Mouse (Mus musculus): Measurements from ENCODE around the gene Gm40193. TPM values are rescaled to one million over a fixed set of nuclear protein-coding genes. Genes with fewer than 3 reads are reported as not detected.

Gm40193 gene
- polyA plus RNA-seq, 1 experiment = not detected

- TF ChIP-seq POLR2A (IDR thresholded peaks at IDR 0.05; ENCODE audit: low read depth, low read length) = no peak
- 2% methylated on average over 29 of the region's 31 CpGs for WGBS
Observed at GRCm38 (mm10) chr11:70562995-70563469, 30.3 kb upstream of the Gm40193 start.

DNA sequence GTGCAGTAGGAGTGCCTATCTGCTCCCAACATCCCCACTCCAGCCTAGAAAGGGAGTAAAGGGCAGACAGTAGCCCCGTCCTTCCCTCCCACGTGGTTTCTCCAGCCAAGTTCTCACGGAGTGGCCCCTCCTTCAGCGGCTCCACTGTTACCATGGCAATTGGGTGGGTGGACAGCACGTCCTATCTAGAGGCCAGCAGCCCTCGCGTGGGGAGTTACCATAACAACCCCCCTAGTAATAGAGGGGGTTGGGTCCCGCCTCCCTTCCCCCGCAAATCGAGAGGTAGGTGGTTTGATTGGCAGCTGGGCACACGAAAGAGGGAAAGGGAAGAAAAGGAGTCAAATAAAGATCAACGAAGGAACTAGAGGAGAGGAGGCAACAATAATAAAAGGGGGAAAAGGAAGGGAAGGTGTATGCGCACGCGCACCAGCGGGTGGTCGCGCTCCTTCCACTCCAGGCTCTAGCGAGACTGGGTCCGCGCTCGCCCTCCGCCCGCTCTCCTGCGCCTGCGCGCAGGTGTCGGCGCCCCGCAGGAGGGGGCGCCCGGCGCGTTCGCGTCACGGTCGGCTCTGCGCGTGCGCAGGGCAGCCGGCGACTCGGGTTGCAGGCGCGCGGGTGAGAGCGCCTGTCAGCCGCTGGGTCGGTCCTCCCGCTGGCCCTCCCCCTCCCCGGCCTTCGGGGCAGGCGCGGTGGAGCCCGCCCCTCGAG lies 29.7 kb upstream of the Gm40193 start, which contains the start of gene Mink1:
TSS of gene Mink1 (plus strand) at position 595 of the 708 bp plus-strand sequence.
- Histone ChIP-seq H3K4me1 (ENCODE audit: control insufficient read depth, insufficient read depth, insufficient read length, low read length) (peaks cover 7% of the 10 kb centered on the region; the same call in 1 of the 2 replicates), H3K27ac (ENCODE audit: insufficient read depth, low read depth, low read length) (peak within 1 kb of the TSS; percentile 58), H3K4me3 (ENCODE audit: low read depth, low read length) (peak within 1 kb of the TSS; percentile 75), H3K36me3 (ENCODE audit: control insufficient read depth, insufficient read depth, low read length) (0 out of 2 replicates have a peak, but pooled peaks cover under 1% of the 10 kb centered on the region), H3K27me3 (ENCODE audit: control insufficient read depth, insufficient read depth, low read length) (no peaks in the 10 kb centered on the region)
- under 1% methylated on average over 57 of the region's 57 CpGs for WGBS
- TF ChIP-seq POLR2A (IDR thresholded peaks at IDR 0.05; ENCODE audit: low read depth, low read length) = peak; percentile 46
- no peak for TF ChIP-seq CTCF (IDR thresholded peaks at IDR 0.05; ENCODE audit: extremely low read depth, insufficient read length, insufficient replicate concordance, low read depth, low read length)

More at GRCm38 (mm10) chr11:70562995-70563469, 30.3 kb upstream of the Gm40193 start:
- Histone ChIP-seq H3K36me3 (ENCODE audit: control insufficient read depth, insufficient read depth, low read length) (no peaks in the 10 kb centered on the region), H3K27ac (ENCODE audit: insufficient read depth, low read depth, low read length) (peak overlapping the region; percentile 58), H3K4me3 (ENCODE audit: low read depth, low read length) (peak overlapping the region; percentile 75), H3K27me3 (ENCODE audit: control insufficient read depth, insufficient read depth, low read length) (no peaks in the 10 kb centered on the region), H3K4me1 (ENCODE audit: control insufficient read depth, insufficient read depth, insufficient read length, low read length) (peaks cover 7% of the 10 kb centered on the region; the same call in 1 of the 2 replicates)

DNA sequence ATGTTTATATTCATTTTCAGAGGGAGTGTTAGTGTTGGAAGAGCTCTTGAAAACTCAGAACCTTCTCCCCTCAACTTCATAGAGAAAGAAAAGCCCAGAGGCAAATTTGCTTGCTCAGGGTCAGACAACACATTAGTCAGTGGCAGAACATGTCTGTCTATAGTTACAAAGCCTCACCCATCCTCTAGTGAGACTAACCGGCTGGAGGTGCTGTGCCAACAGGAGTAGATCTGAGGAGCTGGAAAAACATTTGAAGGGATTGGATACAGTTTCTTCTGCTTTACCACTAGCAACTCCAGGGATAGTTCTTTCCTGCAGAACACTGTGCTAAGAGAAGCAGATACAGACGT lies 29.2 kb upstream of the Gm40193 start:
- peaks cover 5% of the 10 kb centered on the region for H3K36me3 ChIP-seq (ENCODE audit: control insufficient read depth, insufficient read depth, low read length)
- H3K4me3 ChIP-seq (ENCODE audit: low read depth, low read length) = peak overlapping the region; percentile 75
- WGBS = 5% methylated on average over 2 of the region's 2 CpGs
- no peaks in the 10 kb centered on the region for H3K27me3 ChIP-seq (ENCODE audit: control insufficient read depth, insufficient read depth, low read length)
- no peak overlapping the region for H3K27ac ChIP-seq (ENCODE audit: insufficient read depth, low read depth, low read length)
- peaks cover 7% of the 10 kb centered on the region; the same call in 1 of the 2 replicates for H3K4me1 ChIP-seq (ENCODE audit: control insufficient read depth, insufficient read depth, insufficient read length, low read length)
- TF ChIP-seq CTCF (IDR thresholded peaks at IDR 0.05; ENCODE audit: extremely low read depth, insufficient read length, insufficient replicate concordance, low read depth, low read length) = no peak
- TF ChIP-seq POLR2A (IDR thresholded peaks at IDR 0.05; ENCODE audit: low read depth, low read length) = no peak

DNA sequence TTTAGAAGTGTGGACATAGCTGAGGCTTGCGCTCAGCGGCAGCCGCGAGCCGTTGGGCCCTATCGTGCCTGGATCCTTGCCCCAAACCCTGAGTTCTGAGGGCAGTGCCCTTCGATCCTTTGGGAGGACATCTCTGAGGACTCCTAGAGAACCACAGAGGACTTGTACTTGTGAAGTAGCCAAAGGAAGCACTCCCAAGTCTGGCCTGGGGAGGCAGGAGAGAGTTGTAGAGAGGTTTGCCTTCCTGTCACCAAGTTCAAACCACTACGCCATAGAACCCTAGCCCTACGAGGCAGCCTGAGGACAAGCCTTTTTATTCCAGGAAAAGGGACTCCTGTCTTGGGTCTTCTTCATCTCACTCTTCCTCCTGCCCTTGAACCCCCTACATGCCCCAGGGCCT lies 24.8 kb upstream of the Gm40193 start:
- Histone ChIP-seq H3K27ac (ENCODE audit: insufficient read depth, low read depth, low read length) (no peak overlapping the region), H3K36me3 (ENCODE audit: control insufficient read depth, insufficient read depth, low read length) (peaks cover 15% of the 10 kb centered on the region), H3K4me1 (ENCODE audit: control insufficient read depth, insufficient read depth, insufficient read length, low read length) (no peaks in the 10 kb centered on the region; the same call in 1 of the 2 replicates), H3K27me3 (ENCODE audit: control insufficient read depth, insufficient read depth, low read length) (no peaks in the 10 kb centered on the region), H3K4me3 (ENCODE audit: low read depth, low read length) (no peak overlapping the region)
- WGBS = 90% methylated on average over 9 of the region's 9 CpGs
- TF ChIP-seq POLR2A (IDR thresholded peaks at IDR 0.05; ENCODE audit: low read depth, low read length) (no peak), CTCF (IDR thresholded peaks at IDR 0.05; ENCODE audit: extremely low read depth, insufficient read length, insufficient replicate concordance, low read depth, low read length) (0 out of 2 replicates have a peak, but pooled peaks have one; percentile 15)

GRCm38 (mm10) chr11:70553940-70554339 lies 21.2 kb upstream of the Gm40193 start:
- H3K36me3 ChIP-seq (ENCODE audit: control insufficient read depth, insufficient read depth, low read length) = peaks cover 16% of the 10 kb centered on the region
- no peaks in the 10 kb centered on the region for H3K27me3 ChIP-seq (ENCODE audit: control insufficient read depth, insufficient read depth, low read length)
- WGBS = 57% methylated on average over 7 of the region's 7 CpGs
- H3K4me1 ChIP-seq (ENCODE audit: control insufficient read depth, insufficient read depth, insufficient read length, low read length) = no peaks in the 10 kb centered on the region
- TF ChIP-seq CTCF (IDR thresholded peaks at IDR 0.05; ENCODE audit: extremely low read depth, insufficient read length, insufficient replicate concordance, low read depth, low read length) (no peak), POLR2A (IDR thresholded peaks at IDR 0.05; ENCODE audit: low read depth, low read length) (no peak)
- no peak overlapping the region for H3K4me3 ChIP-seq (ENCODE audit: low read depth, low read length)
- H3K27ac ChIP-seq (ENCODE audit: insufficient read depth, low read depth, low read length) = no peak overlapping the region

DNA sequence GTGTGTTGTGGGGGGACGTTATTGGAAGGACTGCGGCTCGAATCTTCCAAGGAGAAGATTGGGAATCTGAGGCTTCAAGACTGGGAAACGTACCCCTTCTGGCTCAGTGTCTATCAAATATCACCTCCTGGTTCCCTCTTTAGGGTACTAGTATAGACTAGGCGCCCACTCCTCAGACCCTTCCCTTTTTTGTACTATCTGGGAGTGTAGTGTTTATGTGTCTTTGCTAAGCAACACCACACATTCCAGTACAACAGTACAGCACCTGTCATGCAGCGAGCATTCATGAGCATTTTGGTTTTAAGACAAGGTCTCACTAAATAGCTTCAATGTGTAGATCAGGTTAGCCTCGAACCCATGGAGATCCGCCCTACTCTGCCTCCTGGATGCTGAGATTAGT lies 18.8 kb upstream of the Gm40193 start:
- H3K4me3 ChIP-seq (ENCODE audit: low read depth, low read length) = no peak overlapping the region
- WGBS = 91% methylated on average over 8 of the region's 8 CpGs
- H3K4me1 ChIP-seq (ENCODE audit: control insufficient read depth, insufficient read depth, insufficient read length, low read length) = no peaks in the 10 kb centered on the region
- no peaks in the 10 kb centered on the region for H3K27me3 ChIP-seq (ENCODE audit: control insufficient read depth, insufficient read depth, low read length)
- TF ChIP-seq POLR2A (IDR thresholded peaks at IDR 0.05; ENCODE audit: low read depth, low read length) (no peak), CTCF (IDR thresholded peaks at IDR 0.05; ENCODE audit: extremely low read depth, insufficient read length, insufficient replicate concordance, low read depth, low read length) (no peak)
- H3K27ac ChIP-seq (ENCODE audit: insufficient read depth, low read depth, low read length) = no peak overlapping the region
- peaks cover 11% of the 10 kb centered on the region; the same call in 1 of the 2 replicates for H3K36me3 ChIP-seq (ENCODE audit: control insufficient read depth, insufficient read depth, low read length)

DNA sequence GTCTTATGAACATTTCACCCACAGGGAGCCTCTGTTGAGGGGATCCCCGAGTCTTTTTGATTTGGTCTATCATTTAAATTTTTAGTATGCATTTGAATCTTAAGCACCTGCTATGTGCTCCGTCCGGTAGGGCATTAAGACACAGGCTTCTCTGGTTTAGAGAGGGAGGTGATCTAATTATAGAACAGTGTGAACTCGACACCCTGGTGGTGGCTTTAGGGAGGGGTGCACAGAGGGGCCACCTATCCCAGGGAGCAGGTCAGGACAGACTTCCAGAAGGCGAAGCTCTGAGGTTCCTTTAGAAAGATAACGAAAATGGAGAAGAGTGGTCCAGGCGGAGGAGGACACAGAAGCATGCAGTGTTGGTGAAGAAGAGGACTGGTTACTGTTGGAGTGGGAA lies 11.8 kb upstream of the Gm40193 start:
- Histone ChIP-seq H3K27ac (ENCODE audit: insufficient read depth, low read depth, low read length) (no peak overlapping the region), H3K4me1 (ENCODE audit: control insufficient read depth, insufficient read depth, insufficient read length, low read length) (no peaks in the 10 kb centered on the region; the same call in 1 of the 2 replicates), H3K4me3 (ENCODE audit: low read depth, low read length) (no peak overlapping the region), H3K36me3 (ENCODE audit: control insufficient read depth, insufficient read depth, low read length) (peaks cover 1% of the 10 kb centered on the region; the same call in 1 of the 2 replicates), H3K27me3 (ENCODE audit: control insufficient read depth, insufficient read depth, low read length) (no peaks in the 10 kb centered on the region)
- TF ChIP-seq POLR2A (IDR thresholded peaks at IDR 0.05; ENCODE audit: low read depth, low read length) (no peak), CTCF (IDR thresholded peaks at IDR 0.05; ENCODE audit: extremely low read depth, insufficient read length, insufficient replicate concordance, low read depth, low read length) (no peak)
- WGBS = 84% methylated on average over 7 of the region's 7 CpGs

Data from small intestine, adult 2 months (tissue).